Mouse (Mus musculus): ENCODE measurements around the gene Cep85l. TPM values are rescaled to one million over a fixed set of nuclear protein-coding genes. Genes with fewer than 3 reads are reported as not detected.

The Cep85l gene
- polyA plus RNA-seq, 1 experiment from 2014 or later = 5.3 TPM

DNA sequence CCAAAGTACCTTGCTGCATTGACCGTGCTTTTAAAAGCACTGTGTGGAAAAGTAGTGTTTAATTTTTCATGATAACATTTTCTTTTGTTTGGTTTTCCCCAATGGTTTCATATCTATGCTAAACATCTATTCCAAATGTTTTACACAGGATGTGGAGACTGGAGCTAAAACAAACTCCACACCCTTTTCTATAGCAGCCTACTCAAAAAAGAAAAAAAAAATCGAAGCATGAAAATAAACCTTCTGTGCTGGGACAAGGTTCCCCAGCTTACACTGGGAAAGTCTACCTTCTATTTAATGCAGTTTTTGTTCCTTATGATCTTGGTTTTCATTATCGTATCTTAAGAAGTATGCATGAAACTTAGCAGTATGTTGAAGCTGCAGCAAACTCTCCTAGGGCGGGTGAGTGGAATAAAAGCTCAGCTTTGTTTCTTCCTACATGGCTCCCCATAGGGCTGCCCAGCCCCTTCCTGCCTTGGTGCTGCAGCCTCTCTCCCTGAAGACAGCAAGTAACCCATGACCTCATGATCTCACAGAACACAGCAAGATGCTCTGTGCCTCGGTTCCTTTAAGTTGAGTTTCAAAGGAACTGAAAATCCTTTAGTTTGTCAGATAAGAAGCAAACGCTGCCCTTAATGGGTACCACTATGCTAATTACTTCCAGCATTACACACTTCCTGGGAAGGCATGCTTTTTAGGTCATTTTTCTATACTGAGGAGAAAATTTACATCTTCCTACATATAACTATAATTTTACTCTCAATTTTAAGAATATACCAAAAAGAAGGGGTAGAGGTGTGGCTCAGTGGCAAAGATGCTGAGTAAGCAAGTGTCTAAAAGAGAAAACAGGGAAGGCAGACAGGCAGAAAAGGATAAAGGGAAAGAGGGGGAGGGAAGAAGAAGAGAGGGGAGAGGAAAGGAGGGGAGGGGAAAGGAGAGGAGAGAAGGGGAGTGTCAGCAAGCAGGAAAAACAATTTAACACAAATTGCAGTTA lies 34.6 kb upstream of the Cep85l start:
- Histone ChIP-seq H3K4me1 (peaks cover 8% of the 10 kb centered on the region), H3K36me3 (replicated peaks) (no peaks in the 10 kb centered on the region), H3K27ac (no peak overlapping the region), H3K27me3 (no peaks in the 10 kb centered on the region), H3K9me3 (no peaks in the 10 kb centered on the region), H3K4me2 (no peak overlapping the region), H3K4me3 (replicated peaks) (no peak overlapping the region), H3K9ac (no peak overlapping the region)
- ATAC-seq (ENCODE audit: low FRiP score) = no peak
- WGBS = 36% methylated on average over 6 of the region's 6 CpGs

DNA sequence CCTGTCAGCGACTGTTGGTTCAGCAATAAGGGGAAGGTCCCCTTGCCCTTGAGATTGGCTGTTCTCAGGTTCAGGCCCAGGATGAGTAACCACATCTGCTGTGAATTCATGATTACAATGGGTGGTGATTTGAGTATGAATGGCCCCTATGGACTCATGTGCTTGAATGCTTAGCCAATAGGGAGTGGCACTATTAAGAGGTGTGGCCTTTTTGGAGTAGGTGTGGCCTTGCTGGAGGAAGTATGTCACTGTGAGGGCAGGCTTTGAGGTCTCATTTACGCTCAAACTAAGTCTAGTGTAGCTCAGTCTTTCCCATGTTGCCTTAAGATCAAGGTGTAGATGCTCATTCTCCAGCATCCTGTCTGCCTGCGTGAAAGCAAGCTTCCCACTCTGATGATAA lies 33.2 kb upstream of the Cep85l start:
- Histone ChIP-seq H3K9ac (no peak overlapping the region), H3K27ac (no peak overlapping the region), H3K4me1 (peaks cover 8% of the 10 kb centered on the region), H3K4me2 (no peak overlapping the region), H3K9me3 (no peaks in the 10 kb centered on the region), H3K4me3 (replicated peaks) (no peak overlapping the region), H3K36me3 (replicated peaks) (no peaks in the 10 kb centered on the region), H3K27me3 (no peaks in the 10 kb centered on the region)
- ATAC-seq (ENCODE audit: low FRiP score) = no peak
- WGBS = 91% methylated on average over 3 of the region's 3 CpGs

DNA sequence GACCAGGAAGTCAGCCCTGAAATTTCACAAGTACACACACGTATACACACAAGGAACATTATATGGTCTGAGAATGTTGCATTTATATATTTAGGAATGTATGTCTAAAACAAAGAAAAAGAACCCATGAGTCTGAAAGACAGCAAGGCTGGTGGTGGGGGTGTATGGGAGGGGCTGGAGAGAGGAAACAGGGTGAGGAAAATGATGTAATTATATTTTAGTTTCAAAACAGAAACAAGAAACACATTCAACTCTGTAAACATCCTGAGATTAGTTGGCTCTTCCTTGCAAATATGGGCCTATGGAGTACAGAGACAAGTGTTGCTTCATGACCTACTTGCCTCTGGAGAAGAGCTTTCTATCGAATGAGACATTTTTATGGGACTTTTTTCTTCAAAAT lies 32.4 kb upstream of the Cep85l start:
- Histone ChIP-seq H3K9me3 (no peaks in the 10 kb centered on the region), H3K36me3 (replicated peaks) (no peaks in the 10 kb centered on the region), H3K9ac (no peak overlapping the region), H3K27ac (no peak overlapping the region), H3K27me3 (no peaks in the 10 kb centered on the region), H3K4me2 (no peak overlapping the region), H3K4me1 (peaks cover 8% of the 10 kb centered on the region), H3K4me3 (replicated peaks) (no peak overlapping the region)
- WGBS = 93% methylated on average over 2 of the region's 2 CpGs
- no peak for ATAC-seq (ENCODE audit: low FRiP score)

DNA sequence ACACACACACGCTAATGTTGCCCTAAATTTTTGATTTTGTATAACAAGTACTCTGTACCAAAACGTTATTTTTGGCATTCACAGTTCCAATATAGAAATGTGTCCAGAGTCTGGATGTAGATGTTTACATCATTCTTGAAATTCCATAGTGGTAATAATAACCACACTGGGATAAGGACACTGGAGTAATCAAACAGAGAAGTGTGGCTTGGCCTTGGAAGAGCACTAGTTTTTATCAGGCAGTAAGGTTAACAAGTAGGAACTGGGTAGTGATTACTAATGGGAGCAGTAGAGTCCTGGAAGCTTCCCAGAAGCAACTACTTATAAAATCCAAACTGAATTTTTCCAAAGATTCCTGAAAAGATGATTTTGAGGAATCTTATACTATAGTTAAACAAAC lies 31.1 kb upstream of the Cep85l start:
- no peak overlapping the region for H3K4me2 ChIP-seq
- peaks cover 8% of the 10 kb centered on the region for H3K4me1 ChIP-seq
- H3K9ac ChIP-seq = no peak overlapping the region
- H3K36me3 ChIP-seq (replicated peaks) = no peaks in the 10 kb centered on the region
- no peaks in the 10 kb centered on the region for H3K27me3 ChIP-seq
- WGBS = 72% methylated on average over 2 of the region's 2 CpGs
- no peak for ATAC-seq (ENCODE audit: low FRiP score)
- H3K9me3 ChIP-seq = no peaks in the 10 kb centered on the region
- no peak overlapping the region for H3K27ac ChIP-seq
- H3K4me3 ChIP-seq (replicated peaks) = no peak overlapping the region

DNA sequence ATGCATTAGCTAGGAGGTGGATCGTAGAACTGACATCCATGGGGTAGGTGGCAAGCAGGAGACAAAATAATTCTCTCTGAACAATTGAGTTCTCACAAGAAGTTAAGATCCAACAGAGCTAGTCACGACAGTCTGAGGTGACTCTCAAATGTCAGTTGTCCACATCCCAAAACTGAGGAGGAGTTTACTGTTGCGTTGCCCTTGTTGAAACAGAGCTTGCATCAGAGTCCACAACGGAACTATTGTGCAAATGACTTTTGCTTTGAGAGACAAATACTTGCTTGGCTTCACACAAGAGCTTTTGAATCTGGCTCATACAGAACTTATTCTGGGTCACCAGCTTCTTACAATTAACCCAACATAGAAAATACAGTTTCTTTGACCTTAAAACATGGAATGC lies 27.7 kb upstream of the Cep85l start:
- H3K27ac ChIP-seq = no peak overlapping the region
- no peak overlapping the region for H3K4me3 ChIP-seq (replicated peaks)
- H3K27me3 ChIP-seq = no peaks in the 10 kb centered on the region
- WGBS = 85% methylated on average over 4 of the region's 4 CpGs
- H3K9me3 ChIP-seq = no peaks in the 10 kb centered on the region
- H3K4me1 ChIP-seq = no peaks in the 10 kb centered on the region
- H3K4me2 ChIP-seq = no peak overlapping the region
- H3K36me3 ChIP-seq (replicated peaks) = no peaks in the 10 kb centered on the region
- ATAC-seq (ENCODE audit: low FRiP score) = no peak
- H3K9ac ChIP-seq = no peak overlapping the region

DNA sequence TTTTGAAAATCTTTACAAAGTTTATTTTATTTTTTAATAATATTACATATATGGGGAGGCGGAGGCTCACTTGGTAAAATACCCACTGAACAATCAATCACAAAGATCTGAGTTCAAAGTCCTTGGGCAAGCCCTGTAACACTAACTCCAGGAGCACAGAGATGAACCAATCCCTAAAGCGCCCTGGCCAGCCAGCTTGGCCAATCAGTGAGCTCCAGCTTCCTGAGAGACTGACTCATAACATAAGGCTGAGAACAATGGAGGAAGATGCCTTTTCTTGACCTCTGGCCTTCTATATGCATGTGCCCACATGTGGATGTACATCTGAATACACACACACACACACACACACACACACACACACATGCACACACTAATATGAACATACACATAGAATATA lies 27.1 kb upstream of the Cep85l start:
- Histone ChIP-seq H3K4me3 (replicated peaks) (no peak overlapping the region), H3K36me3 (replicated peaks) (no peaks in the 10 kb centered on the region), H3K27ac (no peak overlapping the region), H3K4me2 (no peak overlapping the region), H3K4me1 (no peaks in the 10 kb centered on the region), H3K9ac (no peak overlapping the region), H3K9me3 (no peaks in the 10 kb centered on the region), H3K27me3 (no peaks in the 10 kb centered on the region)
- ATAC-seq (ENCODE audit: low FRiP score) = no peak
- 94% methylated on average over 2 of the region's 2 CpGs for WGBS

DNA sequence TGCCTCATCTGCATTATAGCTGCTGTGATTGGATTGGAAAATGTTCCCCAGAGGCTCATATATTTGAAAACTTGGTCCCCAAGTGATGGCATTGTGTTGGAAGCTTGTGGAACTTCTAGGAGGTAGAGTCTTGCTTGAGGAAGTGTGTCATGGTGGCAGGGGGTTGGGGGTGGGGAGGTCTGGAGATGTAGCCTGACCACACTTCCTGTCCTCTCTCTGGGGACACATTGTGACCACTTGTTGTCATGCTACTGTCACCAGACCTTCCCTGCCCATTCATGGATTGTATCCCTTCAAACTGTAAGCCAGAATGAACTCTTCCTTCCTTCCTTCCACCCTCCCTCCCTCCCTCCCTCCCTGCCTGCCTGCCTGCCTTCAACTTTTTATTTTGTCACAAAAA lies 22.5 kb upstream of the Cep85l start:
- peaks cover 10% of the 10 kb centered on the region for H3K4me1 ChIP-seq
- H3K4me2 ChIP-seq = no peak overlapping the region
- ATAC-seq (ENCODE audit: low FRiP score) = no peak
- no peak overlapping the region for H3K27ac ChIP-seq
- H3K27me3 ChIP-seq = no peaks in the 10 kb centered on the region
- no peaks in the 10 kb centered on the region for H3K9me3 ChIP-seq
- no peak overlapping the region for H3K9ac ChIP-seq
- H3K4me3 ChIP-seq (replicated peaks) = no peak overlapping the region
- no peaks in the 10 kb centered on the region for H3K36me3 ChIP-seq (replicated peaks)

DNA sequence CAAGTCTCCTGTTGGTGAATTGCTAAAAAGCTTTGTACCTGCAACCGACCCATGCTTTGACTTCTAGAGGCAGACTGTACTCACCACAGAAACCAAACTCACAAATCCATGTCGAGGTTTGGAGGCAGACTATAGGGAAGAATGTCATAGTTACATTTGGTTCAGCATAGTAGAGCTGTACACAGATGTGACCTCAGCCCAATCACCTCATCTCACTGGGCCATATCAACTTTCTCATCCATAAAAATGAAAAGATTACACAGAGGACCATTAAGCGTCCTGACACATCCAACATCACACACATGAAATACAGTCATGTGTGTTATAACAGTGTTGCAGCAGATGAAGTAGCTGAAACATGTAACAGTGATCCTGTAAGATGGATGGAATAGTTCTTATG lies 19.3 kb upstream of the Cep85l start:
- Histone ChIP-seq H3K27ac (no peak overlapping the region), H3K36me3 (replicated peaks) (no peaks in the 10 kb centered on the region), H3K9me3 (no peaks in the 10 kb centered on the region), H3K4me2 (no peak overlapping the region), H3K4me1 (peaks cover 10% of the 10 kb centered on the region), H3K27me3 (no peaks in the 10 kb centered on the region), H3K9ac (no peak overlapping the region), H3K4me3 (replicated peaks) (no peak overlapping the region)
- 62% methylated on average over 3 of the region's 3 CpGs for WGBS
- peak; percentile 39; the same call in 1 of the 2 replicates for ATAC-seq (ENCODE audit: low FRiP score)

DNA sequence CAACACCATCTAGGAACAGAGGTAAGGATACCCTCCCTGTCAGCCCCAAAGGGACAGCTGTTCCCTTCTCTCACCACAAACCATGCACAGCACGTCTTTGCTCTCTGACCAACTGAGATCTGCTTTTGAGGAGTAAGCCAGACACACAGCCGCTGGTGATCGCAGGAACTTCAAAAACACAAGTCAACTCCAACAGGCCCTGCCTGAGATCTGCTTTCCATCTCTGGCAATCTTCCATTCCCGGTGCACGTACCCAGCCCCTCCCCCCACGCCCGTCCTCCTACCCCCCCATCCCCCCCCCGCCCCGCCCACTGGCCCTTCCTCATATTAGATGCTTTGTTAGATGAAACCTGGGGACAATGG lies 18.8 kb upstream of the Cep85l start:
- Histone ChIP-seq H3K4me2 (peak overlapping the region; percentile 42), H3K27me3 (no peaks in the 10 kb centered on the region), H3K27ac (peak overlapping the region; percentile 42; the same call in 1 of the 2 replicates), H3K36me3 (replicated peaks) (no peaks in the 10 kb centered on the region), H3K9me3 (no peaks in the 10 kb centered on the region), H3K4me1 (peaks cover 10% of the 10 kb centered on the region), H3K4me3 (replicated peaks) (no peak overlapping the region; the same call in 1 of the 2 replicates), H3K9ac (peak overlapping the region; percentile 45)
- ATAC-seq (ENCODE audit: low FRiP score) = peak; percentile 50
- 10% methylated on average over 9 of the region's 9 CpGs for WGBS

DNA sequence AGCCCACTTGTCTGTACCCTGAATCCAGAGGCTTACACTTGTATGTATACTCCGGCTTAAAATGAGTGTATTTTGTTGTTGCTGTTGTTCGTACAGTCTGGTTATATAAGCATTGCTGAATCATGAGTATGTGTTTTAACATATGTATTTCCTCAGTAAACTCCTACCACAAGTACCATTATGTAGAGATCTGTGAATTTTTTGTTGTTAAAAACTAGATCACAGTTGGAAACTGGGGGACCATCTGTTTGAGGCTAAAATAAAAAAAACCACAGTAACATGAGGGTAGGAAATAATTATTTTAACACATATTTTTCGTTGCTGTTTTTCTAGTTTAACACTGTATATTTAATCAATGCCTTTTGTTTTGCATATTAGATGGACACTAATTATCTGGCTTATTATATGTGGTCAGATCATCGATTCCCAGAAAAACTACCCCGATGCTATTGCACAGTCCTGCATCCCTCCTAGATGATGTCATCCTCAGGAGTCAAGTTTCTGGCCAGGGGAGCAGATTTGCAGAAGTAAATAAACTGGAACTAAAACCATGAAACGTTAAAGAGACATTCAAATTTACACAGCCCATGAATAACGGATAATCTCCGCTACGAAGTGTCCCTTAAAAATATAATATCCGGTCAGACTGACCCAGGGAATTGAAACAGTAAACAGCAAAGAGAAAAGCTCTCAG lies 18.2 kb upstream of the Cep85l start:
- H3K4me3 ChIP-seq (replicated peaks) = no peak overlapping the region

DNA sequence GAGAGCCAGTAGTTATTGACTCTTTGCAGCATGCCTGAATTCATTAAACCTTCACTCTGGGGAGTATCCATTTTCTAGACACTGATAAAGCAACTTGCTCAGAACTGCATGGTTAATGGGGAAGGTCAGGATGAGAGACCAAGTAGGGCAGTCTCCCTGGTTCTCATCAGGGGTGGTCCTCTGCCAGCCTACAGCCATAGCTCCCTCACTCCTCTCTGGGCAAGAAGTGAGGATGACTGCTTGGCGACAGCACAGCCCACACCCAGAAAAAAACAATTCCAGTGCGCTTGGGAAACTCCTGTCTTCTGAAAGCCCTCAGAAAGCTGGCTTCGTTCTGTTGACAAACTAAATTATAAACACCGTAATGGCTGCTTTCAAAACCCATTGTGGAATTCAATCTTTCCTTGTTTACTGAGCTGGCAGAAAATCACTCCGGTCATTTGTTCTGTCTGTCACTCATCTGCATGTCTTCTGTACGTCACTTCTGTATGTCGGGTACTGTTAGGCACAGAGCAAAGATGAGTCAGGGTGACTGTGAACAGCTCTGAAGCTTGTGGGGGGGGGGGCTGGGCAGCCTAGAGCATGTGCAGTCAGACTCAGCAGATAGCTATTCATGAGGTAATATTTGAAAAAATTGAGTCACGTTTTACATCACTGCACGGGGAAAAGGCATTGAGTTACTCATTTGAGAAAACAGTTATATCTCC lies 15.3 kb upstream of the Cep85l start:
- Histone ChIP-seq H3K27ac (no peak overlapping the region), H3K4me1 (peaks cover 10% of the 10 kb centered on the region), H3K4me3 (replicated peaks) (no peak overlapping the region), H3K27me3 (no peaks in the 10 kb centered on the region), H3K9me3 (no peaks in the 10 kb centered on the region), H3K36me3 (replicated peaks) (no peaks in the 10 kb centered on the region), H3K9ac (no peak overlapping the region), H3K4me2 (no peak overlapping the region)
- 86% methylated on average over 9 of the region's 9 CpGs for WGBS
- no peak for ATAC-seq (ENCODE audit: low FRiP score)

More for the DNA sequence above, 18.2 kb upstream of the Cep85l start:
- peak; percentile 47; the same call in 1 of the 2 replicates for ATAC-seq (ENCODE audit: low FRiP score)
- 60% methylated on average over 10 of the region's 10 CpGs for WGBS
- Histone ChIP-seq H3K27ac (no peak overlapping the region), H3K4me1 (peaks cover 10% of the 10 kb centered on the region), H3K9me3 (no peaks in the 10 kb centered on the region), H3K4me2 (peak overlapping the region; percentile 42), H3K9ac (no peak overlapping the region), H3K27me3 (no peaks in the 10 kb centered on the region), H3K36me3 (replicated peaks) (no peaks in the 10 kb centered on the region)

DNA sequence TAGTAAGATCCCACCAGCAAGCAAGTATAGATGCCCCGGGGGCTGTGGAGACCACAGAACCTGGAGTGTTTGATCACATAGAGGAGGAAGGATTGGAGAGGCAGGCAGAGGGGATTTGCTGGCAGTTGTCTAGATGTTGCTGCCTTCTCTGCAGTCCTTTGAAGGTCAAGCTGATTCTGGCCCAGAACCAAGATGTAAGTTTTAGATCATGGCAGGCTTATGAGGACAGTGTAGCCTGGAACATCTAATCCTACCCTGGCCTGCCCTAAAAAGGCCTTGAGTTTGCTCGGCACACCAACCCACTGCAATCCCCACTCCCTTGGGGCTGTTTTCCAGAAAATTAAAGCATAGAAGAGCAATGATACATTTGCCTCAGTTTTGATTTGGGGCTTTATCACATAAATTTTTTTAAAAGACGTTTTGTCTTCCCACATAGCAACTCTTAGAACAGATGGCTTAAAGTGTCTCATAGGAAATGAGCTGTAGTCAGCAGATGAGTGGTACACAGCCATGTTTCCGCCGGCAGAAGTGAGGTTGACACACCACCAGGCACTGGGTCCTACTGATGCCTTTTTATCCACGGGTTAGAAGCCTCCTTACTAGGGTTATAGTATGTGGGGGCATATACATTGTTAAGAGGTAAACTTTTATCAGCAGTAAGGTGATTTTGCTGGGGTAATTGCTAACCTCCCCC lies 8.6 kb upstream of the Cep85l start:
- Histone ChIP-seq H3K4me1 (no peaks in the 10 kb centered on the region), H3K4me2 (no peak overlapping the region), H3K27me3 (no peaks in the 10 kb centered on the region), H3K27ac (no peak overlapping the region), H3K9me3 (no peaks in the 10 kb centered on the region), H3K4me3 (replicated peaks) (no peak overlapping the region), H3K9ac (no peak overlapping the region), H3K36me3 (replicated peaks) (no peaks in the 10 kb centered on the region)
- no peak for ATAC-seq (ENCODE audit: low FRiP score)
- 78% methylated on average over 6 of the region's 6 CpGs for WGBS

Data from forebrain, embryonic 12.5 days (tissue).